Mouse (Mus musculus): ENCODE data around the gene Atp6v1e2.

The Atp6v1e2 gene

GRCm38 (mm10) chr17:86913003-86913607, 34.6 kb downstream of the Atp6v1e2 start:
- DNase-seq = peak; percentile 50

- DNase-seq = peak; percentile 78
Observed at GRCm38 (mm10) chr17:86911261-86911660, 36.4 kb downstream of the Atp6v1e2 start.

DNA sequence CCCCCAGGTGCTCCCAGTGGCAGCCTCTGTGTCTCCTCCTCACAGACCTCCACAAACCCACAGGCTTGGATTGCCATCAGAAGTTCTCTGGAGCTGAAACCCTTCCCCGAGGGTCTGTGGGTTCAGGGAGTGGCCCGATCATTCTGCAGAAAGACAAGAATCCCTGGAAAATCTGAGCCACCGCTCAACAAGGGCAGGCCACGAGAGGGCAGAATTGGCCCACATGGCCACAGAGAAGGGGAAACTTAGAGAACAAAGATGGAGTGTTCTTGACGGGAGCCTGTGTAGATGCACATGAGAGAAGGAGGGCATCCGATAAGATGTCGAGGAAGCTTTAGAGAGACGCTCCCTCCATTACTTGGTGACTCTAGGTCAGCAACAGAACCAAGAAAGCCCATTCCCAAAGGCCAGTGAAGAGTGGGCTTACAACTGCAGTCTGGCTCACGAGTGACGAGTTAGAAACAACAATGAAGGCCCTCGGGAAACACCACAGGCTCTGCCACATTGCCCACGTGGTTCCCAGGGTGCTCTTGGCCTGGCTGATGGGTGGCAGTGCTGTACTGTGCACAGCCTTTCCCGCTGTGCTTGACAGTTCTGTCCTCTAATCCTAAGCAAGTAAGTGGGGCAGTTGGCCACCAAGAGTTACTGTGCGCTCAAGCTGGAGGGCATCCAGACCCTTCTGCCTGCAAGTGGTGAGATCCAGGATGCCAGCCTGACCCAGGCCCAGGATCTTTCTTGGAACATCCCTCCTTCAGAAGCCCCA, 37.8 kb downstream of the Atp6v1e2 start:
- DNase-seq = peak; percentile 76

GRCm38 (mm10) chr17:86908316-86908715, 39.4 kb downstream of the Atp6v1e2 start:
- DNase-seq = peak; percentile 81

DNA sequence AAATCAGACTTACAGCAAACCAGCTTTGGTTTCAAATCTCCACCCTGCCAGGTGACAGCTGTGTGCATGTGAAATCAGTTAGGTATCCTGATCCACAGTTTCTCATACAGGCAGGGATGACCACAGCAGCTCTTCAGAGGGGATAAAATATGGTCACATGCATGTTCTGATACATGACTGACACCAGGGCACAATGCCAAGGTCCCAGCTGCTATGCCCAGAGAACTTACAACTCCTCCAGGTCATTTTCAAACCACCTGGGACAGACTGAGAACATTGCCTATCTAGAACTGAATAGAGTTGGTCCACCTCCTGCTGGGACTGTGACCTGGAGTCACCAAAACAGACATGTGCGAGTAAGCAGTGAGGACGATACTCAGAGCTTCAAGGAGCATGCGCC, 40.6 kb downstream of the Atp6v1e2 start:
- no peak for DNase-seq

- DNase-seq = peak; percentile 73
Observed at GRCm38 (mm10) chr17:86906601-86907000, 41.1 kb downstream of the Atp6v1e2 start.

DNA sequence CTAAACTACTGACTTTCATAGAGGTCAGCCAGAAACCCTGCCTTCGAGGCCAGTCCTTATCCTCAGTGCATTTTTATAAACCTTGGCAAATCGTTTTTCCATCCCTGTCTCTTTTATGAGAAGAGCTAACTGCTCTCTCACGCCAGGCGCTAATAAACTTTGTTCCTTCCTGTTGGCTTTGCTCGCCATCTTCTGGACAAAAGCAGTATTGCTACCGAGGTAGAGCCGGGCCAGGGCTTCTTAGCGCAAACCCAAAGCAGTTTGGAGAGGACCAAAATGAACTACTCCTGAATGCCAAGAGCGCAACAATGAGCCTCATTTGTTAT, 41.6 kb downstream of the Atp6v1e2 start:
- peak; percentile 96 for DNase-seq

- DNase-seq = peak; percentile 95
Observed at GRCm38 (mm10) chr17:86905297-86906135, 42.2 kb downstream of the Atp6v1e2 start.

- peak; percentile 86 for DNase-seq
Observed at GRCm38 (mm10) chr17:86904206-86904605, 43.5 kb downstream of the Atp6v1e2 start.

DNA sequence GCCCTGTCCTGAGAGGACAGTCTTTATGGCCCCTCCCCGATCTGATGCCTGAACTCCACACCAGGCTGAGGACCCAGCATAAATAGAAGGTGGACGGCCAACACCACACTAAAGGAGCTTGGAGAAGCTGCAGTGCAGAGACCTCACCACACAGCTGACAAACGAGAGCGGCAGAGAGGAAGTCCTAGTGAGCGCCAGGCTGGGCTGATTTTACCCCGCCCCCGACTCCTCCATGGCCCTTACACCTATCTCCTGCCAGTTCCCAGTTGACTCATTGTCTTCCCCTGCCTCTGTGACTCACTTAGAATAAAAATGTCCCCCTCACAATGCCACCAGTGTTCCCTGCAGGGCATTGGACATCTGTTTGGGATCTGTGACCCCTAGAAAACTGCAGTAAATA, 44.1 kb downstream of the Atp6v1e2 start:
- peak; percentile 91 for DNase-seq

- DNase-seq = peak; percentile 81
Observed at GRCm38 (mm10) chr17:86902399-86903067, 45.2 kb downstream of the Atp6v1e2 start.

DNA sequence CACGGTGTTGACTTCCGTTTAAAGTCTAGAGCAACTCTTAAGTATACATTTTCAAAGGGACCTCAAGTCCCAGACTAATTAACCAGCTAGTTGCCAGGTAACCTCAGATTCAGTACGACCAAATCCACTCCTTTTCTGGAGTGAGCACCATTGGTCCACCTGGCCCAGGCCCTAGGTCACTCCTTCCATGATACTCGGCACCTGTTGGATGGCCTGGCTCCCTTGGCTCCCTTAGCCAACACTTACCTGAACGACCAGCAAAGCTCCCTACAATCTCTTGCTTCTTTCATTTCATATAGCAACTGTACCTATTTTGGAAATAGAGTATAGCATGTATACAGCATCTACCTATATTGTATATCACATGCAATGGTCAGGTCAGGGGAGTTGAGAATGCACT, 47.1 kb downstream of the Atp6v1e2 start:
- DNase-seq = peak; percentile 51

- peak; percentile 78 for DNase-seq
Observed at GRCm38 (mm10) chr17:86899821-86900220, 47.9 kb downstream of the Atp6v1e2 start.

GRCm38 (mm10) chr17:86897486-86898165, 50.1 kb downstream of the Atp6v1e2 start:
- peak; percentile 36 for DNase-seq

- peak; percentile 66 for DNase-seq
Observed at GRCm38 (mm10) chr17:86895191-86895590, 52.5 kb downstream of the Atp6v1e2 start.

Measured in heart, adult 11 months (tissue).